Mouse (Mus musculus) lung, postnatal 4 days (tissue): ENCODE results near the gene Rab40c.

Experiments used
- DNase-seq, 2 experiments: peaks; one replicate each; pipeline ENCODE4 v3.0.0; 2021

Gene Rab40c

GRCm38 (mm10) chr17:25919144-25919785 is at the start of gene Rab40c:
Gene Rab40c (minus strand): TSS chr17:25919727.
- DNase-seq, result peak; percentile 60 to 69

DNA sequence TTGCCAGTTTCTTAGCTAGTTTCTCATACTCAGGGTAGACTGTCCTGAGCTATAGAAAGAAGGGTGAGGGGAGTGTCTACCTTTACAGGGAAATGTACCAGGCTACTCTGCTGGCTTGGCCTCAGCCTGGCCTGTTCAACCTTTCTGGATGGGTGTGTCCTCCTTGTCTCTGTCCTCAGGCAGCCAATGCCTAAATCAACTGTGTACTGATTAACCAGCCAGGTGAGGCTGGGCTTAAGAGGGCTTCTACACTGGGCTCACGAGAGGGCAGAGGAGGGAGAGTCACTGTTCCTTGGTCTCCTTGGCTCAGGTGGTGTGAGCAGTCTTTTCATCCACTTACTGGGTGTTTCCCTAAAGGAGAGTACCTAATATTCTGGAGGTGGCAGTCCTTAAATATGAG is 48.6 kb upstream of the Rab40c start:
- DNase-seq, result peak; percentile 20 to 54

DNA sequence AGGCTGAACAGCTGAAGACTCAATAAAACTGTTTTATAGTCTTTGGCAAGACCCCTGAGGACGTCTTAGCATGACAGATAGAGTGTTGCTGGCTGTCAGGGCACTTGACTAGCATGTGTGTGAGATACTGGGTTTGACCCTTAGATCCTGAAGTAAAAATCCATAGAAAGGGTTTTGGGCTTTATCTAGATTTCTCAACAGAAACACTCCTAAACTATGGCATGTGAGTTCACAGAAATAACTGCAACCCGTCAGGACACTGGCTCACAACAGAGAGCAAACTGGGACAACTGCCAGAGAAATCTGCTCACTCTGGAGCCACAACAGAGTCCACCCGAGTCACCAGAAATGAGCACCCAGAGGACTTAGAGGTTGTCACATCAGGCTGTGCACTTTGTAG is 48.1 kb upstream of the Rab40c start:
- no peak for DNase-seq

GRCm38 (mm10) chr17:25964271-25964670 is 44.7 kb upstream of the Rab40c start:
- no peak for DNase-seq

DNA sequence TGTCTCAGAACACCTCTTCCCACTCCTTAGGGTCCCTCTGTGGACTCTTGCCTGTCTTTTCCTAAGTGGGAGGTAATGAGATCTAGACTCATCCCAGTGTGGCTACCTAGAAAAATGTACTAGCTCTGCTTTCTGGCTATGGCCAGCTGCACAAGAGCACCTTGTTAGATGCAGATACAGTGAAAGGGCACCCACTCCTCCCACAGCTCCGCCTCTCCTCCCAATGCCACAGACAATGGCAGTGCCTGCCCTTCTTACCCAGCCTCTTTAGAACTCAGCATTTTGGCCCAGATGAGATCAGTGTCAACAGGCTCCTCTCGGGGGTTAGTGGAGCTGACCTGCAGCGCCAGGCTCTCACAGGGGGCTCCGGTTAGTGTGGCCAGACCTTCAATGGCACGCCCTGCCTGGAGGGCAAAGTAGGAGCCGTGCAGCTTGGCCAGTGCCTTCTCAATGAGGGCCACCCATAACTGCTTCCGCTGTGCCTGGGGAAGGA is 42.9 kb upstream of the Rab40c start:
- DNase-seq, result no peak

DNA sequence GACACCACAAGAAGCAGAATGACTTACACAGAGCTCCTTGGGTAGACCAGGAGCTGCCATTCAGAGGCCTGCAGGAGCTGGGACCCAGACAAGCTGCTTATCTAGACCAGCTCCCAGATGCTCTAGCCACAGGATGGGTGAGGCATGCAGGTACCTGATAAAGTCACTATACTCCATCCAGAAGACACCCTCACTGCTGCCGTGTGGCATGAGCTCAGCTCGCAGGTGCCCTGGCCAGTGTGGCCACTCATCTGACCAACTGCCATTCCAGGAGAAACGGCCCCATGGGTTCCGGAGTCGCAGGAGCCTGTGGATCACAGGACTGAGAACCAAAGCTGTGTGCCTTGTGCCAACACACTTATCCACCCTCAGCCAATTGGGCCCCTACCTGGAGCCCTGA is 42.0 kb upstream of the Rab40c start:
- DNase-seq, result no peak

DNA sequence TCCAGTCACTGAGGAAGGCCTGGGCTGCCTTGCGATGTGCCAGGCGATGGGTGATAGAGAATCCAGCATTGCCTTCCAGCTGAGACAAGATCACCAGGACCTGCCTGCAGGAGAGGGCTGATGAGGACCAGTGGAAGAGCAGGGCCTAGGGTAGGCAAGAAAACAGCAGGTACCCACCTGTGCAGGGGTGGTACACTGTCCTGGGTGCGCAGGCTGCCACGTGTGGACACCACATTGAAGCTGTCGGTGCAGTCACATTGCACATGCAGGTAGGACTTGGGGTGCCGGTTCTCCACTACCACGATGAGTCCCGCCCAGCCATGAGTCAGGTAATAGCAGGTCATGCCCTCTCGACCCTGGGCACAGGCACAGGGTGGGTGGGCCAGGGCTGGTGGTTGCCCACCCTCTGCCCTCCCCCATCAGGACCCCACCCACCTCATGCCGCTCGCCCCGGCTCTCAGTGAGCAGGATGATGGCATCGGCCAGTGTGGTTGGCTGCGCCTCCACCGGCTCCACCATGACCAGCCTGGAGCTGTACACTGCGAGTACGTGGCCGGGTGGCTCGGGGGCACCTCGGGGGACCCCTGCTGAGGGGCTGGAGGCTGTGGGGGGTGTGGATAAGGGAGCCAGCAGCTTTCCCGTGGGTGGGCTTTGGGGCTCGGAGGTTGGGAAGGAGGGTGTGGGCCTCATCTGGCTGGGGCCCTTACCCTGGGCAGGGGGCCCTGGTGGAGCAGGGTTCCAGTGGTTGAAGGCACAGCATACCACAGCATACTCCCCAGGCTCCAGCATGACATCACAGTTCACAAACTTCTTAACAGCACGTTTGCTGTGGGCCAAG is 40.3 kb upstream of the Rab40c start:
- DNase-seq, result no peak

GRCm38 (mm10) chr17:25958771-25959494 is 39.4 kb upstream of the Rab40c start:
- DNase-seq, result no peak

- no peak for DNase-seq
Observed at GRCm38 (mm10) chr17:25957586-25958051, 38.1 kb upstream of the Rab40c start.

DNA sequence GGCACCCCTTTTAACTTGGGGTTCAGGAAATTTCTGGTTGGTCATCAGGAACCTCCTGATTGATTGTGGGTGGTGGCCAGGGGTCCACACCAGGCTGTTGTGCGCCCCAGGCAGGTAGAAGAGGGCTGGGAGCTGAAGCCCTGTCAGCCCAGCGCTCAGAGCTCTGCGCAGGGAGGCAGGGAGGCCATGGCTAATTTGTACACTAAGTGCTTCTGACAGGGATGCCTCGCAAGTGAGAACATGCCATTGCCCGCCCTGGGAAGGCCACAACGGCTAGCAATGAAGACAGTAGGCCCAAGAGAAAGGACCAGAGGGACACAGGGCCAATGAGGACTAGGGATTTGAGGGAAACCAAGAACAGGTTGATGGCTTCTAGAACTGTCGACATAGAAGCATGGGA is 37.1 kb upstream of the Rab40c start:
- DNase-seq, result no peak

DNA sequence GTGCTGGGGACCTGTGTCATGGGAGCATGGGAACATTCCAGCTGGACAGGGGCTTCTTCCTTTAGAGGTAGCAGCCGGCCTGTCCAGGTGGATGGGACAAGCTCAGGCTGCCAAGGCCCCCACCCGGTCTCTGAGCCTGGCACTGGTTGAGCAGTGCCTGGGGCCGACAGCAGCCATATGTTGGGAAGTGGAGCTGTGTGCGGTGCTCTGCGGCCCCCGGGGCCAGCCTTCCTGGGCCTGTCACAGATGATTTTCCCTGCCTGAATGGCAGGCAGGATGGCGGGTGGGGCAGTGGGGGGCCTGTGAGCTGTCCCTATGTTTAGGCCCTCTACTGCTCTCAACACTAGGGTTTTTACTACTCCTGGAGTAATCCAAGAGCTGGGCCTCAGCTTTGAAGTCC is 36.7 kb upstream of the Rab40c start:
- DNase-seq, result no peak

DNA sequence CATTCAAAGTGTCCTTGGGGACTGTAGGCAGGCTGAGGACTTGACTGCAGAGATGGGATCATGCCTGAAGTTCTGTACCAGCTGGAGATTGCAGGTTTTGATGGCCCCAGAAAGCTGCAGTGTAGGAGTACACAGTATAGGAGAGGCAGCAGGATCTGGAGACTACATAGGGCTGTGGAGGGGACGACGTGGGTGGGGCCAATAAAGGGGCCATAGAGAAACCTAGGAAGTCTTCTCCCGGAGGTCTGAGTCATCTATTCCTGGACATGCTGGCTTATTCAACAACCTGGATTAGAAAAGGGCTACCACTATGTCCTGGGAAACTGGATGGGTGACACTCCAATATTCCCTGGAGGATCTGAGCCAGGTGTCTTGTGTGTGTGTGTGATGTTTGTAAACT is 36.2 kb upstream of the Rab40c start:
- DNase-seq, result no peak

GRCm38 (mm10) chr17:25954671-25955070 is 35.1 kb upstream of the Rab40c start:
- no peak for DNase-seq

- DNase-seq, result no peak
Observed at GRCm38 (mm10) chr17:25953161-25953560, 33.6 kb upstream of the Rab40c start.

DNA sequence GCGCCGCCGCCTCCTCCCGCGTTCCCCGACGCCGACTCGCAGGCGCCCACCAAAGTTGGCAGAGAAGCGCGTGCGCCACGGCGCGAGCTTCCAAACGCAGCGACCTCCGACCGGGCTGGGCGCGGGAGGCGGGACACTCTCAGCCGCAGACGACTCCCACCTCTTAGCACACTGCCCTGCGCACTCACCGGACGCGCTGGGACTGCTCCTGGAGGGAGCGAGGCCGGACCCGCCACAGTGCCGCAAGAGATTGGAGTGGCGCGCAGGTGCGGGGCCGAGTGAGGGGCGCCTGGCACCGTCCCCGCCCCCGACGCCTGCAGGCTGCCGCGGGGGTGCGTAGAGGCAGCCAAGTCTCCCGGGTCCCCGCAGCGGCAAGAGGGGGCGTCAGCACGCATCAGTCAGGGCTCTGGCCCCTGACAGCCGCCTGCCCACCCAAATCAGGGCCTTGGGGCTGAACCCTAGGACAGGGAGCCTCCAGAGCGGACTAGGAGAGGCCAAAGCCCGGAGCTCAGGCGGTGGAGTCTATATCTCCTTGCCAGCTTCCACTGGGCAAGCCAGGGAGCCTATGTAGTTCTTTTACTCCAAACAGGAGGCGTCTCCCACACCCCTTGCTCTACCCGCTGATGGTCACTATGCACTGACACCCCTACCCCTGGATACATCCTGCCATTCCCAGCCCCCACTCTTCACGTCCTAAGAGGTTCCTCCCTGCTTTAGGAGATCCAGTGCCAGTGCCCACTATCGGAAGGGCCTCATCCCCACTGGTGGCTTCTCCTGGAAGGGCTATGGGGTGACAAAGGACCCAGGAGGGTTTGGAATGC is 32.5 kb upstream of the Rab40c start, which contains the start of gene A930017K11Rik:
Gene A930017K11Rik, minus strand, starts transcription at position 763 of the 821 bp plus-strand sequence.
- DNase-seq, result peak; percentile 16 to 48

- no peak for DNase-seq
Observed at GRCm38 (mm10) chr17:25951225-25951802, 31.8 kb upstream of the Rab40c start.

DNA sequence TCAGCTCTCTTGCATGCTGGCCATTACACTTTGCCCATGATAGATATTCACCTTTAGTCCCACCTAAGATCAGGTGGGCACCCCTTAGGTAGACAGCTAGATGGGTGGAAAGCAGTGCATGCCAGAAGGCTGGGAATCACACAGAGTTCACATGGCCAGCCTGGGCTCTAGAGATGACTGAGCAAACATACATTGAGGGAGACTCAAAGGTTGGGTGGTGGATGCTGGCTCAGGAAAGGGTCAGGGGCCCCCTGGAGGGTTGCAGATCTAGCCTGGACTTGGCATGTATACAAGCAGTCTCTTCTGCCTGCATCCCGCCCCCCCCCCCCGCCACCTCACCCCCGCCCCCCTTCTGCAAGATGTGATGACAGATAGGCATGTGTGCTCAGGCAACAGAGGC is 31.2 kb upstream of the Rab40c start:
- DNase-seq, result no peak

DNA sequence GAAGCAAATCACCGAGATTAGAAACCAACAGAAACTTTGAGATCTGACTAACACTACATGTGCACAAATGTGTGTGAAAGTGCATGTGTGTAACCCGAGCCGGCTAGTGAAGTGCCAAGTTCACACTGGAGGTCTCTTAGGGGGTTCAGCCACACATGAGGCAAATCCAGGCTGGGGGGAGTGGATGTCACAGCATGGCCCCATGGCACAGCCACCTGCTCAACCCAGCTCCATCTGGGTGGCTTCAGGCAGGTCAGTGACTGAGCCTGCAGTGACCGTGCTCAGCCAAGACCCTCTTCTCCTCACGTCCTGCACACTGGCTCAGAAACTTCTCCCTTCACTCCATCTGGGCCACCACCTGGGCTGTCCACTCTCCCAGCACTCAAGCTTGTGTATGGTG is 30.5 kb upstream of the Rab40c start:
- DNase-seq, result no peak

GRCm38 (mm10) chr17:25948051-25948450 is 28.5 kb upstream of the Rab40c start:
- no peak for DNase-seq

DNA sequence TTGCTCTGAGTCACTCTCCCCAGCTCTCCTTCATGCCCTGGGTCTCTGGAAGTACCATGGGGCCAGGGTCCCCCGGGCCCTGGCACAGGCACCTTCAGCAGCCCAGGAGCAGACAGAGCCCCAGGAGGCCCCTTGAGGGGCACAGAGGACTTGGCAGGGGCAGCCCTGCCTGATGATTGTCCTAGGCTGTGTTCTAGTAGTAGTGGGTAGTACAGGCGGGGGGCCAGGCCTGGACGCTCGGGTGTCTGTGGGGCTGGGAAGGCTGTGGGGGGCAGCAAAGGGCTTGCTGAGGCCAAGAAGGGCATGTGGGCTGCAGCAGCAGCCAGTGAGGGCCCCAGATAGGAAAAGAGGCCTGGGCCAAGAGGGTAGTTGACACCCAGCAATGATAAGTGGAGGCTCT is 28.0 kb upstream of the Rab40c start:
- DNase-seq, result no peak

DNA sequence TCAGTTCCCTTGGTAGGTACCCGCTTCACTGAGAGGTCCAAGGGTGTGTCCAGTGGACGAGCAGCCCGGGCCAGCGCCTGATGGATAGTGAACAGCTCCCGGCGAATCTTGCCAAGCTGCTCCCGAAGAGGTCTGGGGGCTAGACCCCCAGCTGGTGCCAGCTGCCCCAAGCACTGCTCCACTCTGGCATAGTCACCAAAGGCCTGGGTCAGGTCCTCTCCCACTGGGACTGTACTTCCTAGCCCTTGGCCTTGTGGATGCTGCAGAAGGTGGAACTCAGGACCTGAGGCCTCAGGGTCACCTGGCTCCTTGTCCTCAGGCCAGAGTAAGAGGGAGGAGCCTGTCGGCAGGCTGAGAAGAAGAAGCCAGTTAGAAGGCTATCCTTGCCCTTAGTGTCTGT is 27.4 kb upstream of the Rab40c start:
- no peak for DNase-seq

DNA sequence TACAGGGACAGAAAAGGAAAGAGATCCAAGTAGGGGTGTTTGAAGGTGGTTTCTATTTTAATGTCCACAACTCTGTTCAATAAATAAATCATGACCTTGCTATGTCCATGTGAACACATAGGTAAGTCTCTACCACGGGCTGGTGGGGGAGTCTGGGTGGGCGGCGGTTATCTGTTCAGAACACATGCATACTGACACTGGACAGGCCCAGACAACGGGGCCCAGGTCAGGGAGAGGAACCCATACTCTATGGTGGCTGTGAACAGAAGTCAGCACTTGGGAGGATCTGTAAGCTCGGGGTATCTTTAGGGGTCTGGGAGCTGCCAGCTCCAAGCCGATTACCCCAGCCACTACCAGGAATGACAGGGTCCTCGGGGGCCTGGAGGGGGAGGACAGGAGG is 26.8 kb upstream of the Rab40c start:
- no peak for DNase-seq
